Mouse (Mus musculus): ENCODE measurements around the gene Olfr221. TPM values are rescaled to one million over a fixed set of nuclear protein-coding genes. Genes with fewer than 3 reads are reported as not detected.
A peak's percentile ranks its signal among the peaks of the same experiment; 100 is the strongest.
"Not testable (repeated sequence)": the region's sequence is repeated elsewhere in the genome, so short reads cannot be mapped to it uniquely, and the experiment has no call there.

Gene Olfr221
- not detected in 2 replicates for total RNA-seq (2017)

GRCm38 (mm10) chr14:52042359-52042758, at the start of gene Olfr221:
TSS of gene Olfr221 (minus strand) at chr14:52042459.
- ATAC-seq (replicated peaks in 1 of 2; ENCODE audit: insufficient read depth in 1 of 2, low FRiP score in 2 of 2, low TSS enrichment in 1 of 2, low read depth in 1 of 2, poor library complexity in 2 of 2, severe bottlenecking in 2 of 2), result not testable (repeated sequence)

GRCm38 (mm10) chr14:52083083-52083482, 40.8 kb upstream of the Olfr221 start:
- ATAC-seq (replicated peaks in 1 of 2; ENCODE audit: insufficient read depth in 1 of 2, low FRiP score in 2 of 2, low TSS enrichment in 1 of 2, low read depth in 1 of 2, poor library complexity in 2 of 2, severe bottlenecking in 2 of 2), result peak in 1 of 2 experiments; percentile 46; a peak in 1 of 4 replicates

- ATAC-seq (replicated peaks in 1 of 2; ENCODE audit: insufficient read depth in 1 of 2, low FRiP score in 2 of 2, low TSS enrichment in 1 of 2, low read depth in 1 of 2, poor library complexity in 2 of 2, severe bottlenecking in 2 of 2), result no peak
Measured at GRCm38 (mm10) chr14:52071599-52072137, 29.4 kb upstream of the Olfr221 start.

GRCm38 (mm10) chr14:52066135-52066534, 23.9 kb upstream of the Olfr221 start:
- no peak for ATAC-seq (replicated peaks in 1 of 2; ENCODE audit: insufficient read depth in 1 of 2, low FRiP score in 2 of 2, low TSS enrichment in 1 of 2, low read depth in 1 of 2, poor library complexity in 2 of 2, severe bottlenecking in 2 of 2)

- ATAC-seq (replicated peaks in 1 of 2; ENCODE audit: insufficient read depth in 1 of 2, low FRiP score in 2 of 2, low TSS enrichment in 1 of 2, low read depth in 1 of 2, poor library complexity in 2 of 2, severe bottlenecking in 2 of 2), result no peak
Measured at GRCm38 (mm10) chr14:52061798-52062197, 19.5 kb upstream of the Olfr221 start.

GRCm38 (mm10) chr14:52060800-52061199, 18.5 kb upstream of the Olfr221 start:
- no peak for ATAC-seq (replicated peaks in 1 of 2; ENCODE audit: insufficient read depth in 1 of 2, low FRiP score in 2 of 2, low TSS enrichment in 1 of 2, low read depth in 1 of 2, poor library complexity in 2 of 2, severe bottlenecking in 2 of 2)

- no peak for ATAC-seq (replicated peaks in 1 of 2; ENCODE audit: insufficient read depth in 1 of 2, low FRiP score in 2 of 2, low TSS enrichment in 1 of 2, low read depth in 1 of 2, poor library complexity in 2 of 2, severe bottlenecking in 2 of 2)
Measured at GRCm38 (mm10) chr14:52059982-52060381, 17.7 kb upstream of the Olfr221 start.

- not testable (repeated sequence) for ATAC-seq (replicated peaks in 1 of 2; ENCODE audit: insufficient read depth in 1 of 2, low FRiP score in 2 of 2, low TSS enrichment in 1 of 2, low read depth in 1 of 2, poor library complexity in 2 of 2, severe bottlenecking in 2 of 2)
Measured at GRCm38 (mm10) chr14:52052720-52053119, 10.5 kb upstream of the Olfr221 start.

GRCm38 (mm10) chr14:52045966-52046565, 3.8 kb upstream of the Olfr221 start:
- ATAC-seq (replicated peaks in 1 of 2; ENCODE audit: insufficient read depth in 1 of 2, low FRiP score in 2 of 2, low TSS enrichment in 1 of 2, low read depth in 1 of 2, poor library complexity in 2 of 2, severe bottlenecking in 2 of 2), result no peak

- ATAC-seq (replicated peaks in 1 of 2; ENCODE audit: insufficient read depth in 1 of 2, low FRiP score in 2 of 2, low TSS enrichment in 1 of 2, low read depth in 1 of 2, poor library complexity in 2 of 2, severe bottlenecking in 2 of 2), result peak; percentile 70 to 88
Measured at GRCm38 (mm10) chr14:52044901-52045678, 2.8 kb upstream of the Olfr221 start.

GRCm38 (mm10) chr14:52043446-52043845, 1.2 kb upstream of the Olfr221 start:
- ATAC-seq (replicated peaks in 1 of 2; ENCODE audit: insufficient read depth in 1 of 2, low FRiP score in 2 of 2, low TSS enrichment in 1 of 2, low read depth in 1 of 2, poor library complexity in 2 of 2, severe bottlenecking in 2 of 2), result no peak

- no peak for ATAC-seq (replicated peaks in 1 of 2; ENCODE audit: insufficient read depth in 1 of 2, low FRiP score in 2 of 2, low TSS enrichment in 1 of 2, low read depth in 1 of 2, poor library complexity in 2 of 2, severe bottlenecking in 2 of 2)
Measured at GRCm38 (mm10) chr14:52039332-52039731, 2.9 kb downstream of the Olfr221 start.

- no peak for ATAC-seq (replicated peaks in 1 of 2; ENCODE audit: insufficient read depth in 1 of 2, low FRiP score in 2 of 2, low TSS enrichment in 1 of 2, low read depth in 1 of 2, poor library complexity in 2 of 2, severe bottlenecking in 2 of 2)
Measured at GRCm38 (mm10) chr14:52035926-52036325, 6.3 kb downstream of the Olfr221 start.

- ATAC-seq (replicated peaks in 1 of 2; ENCODE audit: insufficient read depth in 1 of 2, low FRiP score in 2 of 2, low TSS enrichment in 1 of 2, low read depth in 1 of 2, poor library complexity in 2 of 2, severe bottlenecking in 2 of 2), result no peak
Measured at GRCm38 (mm10) chr14:52026342-52026741, 15.9 kb downstream of the Olfr221 start.

- no peak for ATAC-seq (replicated peaks in 1 of 2; ENCODE audit: insufficient read depth in 1 of 2, low FRiP score in 2 of 2, low TSS enrichment in 1 of 2, low read depth in 1 of 2, poor library complexity in 2 of 2, severe bottlenecking in 2 of 2)
Measured at GRCm38 (mm10) chr14:52024133-52024532, 18.1 kb downstream of the Olfr221 start.

- ATAC-seq (replicated peaks in 1 of 2; ENCODE audit: insufficient read depth in 1 of 2, low FRiP score in 2 of 2, low TSS enrichment in 1 of 2, low read depth in 1 of 2, poor library complexity in 2 of 2, severe bottlenecking in 2 of 2), result peak; percentile 55 to 68
Measured at GRCm38 (mm10) chr14:52022709-52023459, 19.4 kb downstream of the Olfr221 start.

- no peak for ATAC-seq (replicated peaks in 1 of 2; ENCODE audit: insufficient read depth in 1 of 2, low FRiP score in 2 of 2, low TSS enrichment in 1 of 2, low read depth in 1 of 2, poor library complexity in 2 of 2, severe bottlenecking in 2 of 2)
Measured at GRCm38 (mm10) chr14:52022244-52022708, 20.0 kb downstream of the Olfr221 start.

Measured in hematopoietic stem cell, adult 5-6 weeks (primary cell).